Mouse (Mus musculus) spleen, adult 2 months (tissue): ENCODE results near the gene Rubcn. TPM values are rescaled to one million over a fixed set of nuclear protein-coding genes. Genes with fewer than 3 reads are reported as not detected.

Experiments
- DNase-seq, 2 experiments: peaks; one replicate each; pipeline versions ENCODE4 v3.0.0 to v3.0.0-alpha.2; 2012 to 2021; ENCODE audit warnings: low spot score in 2 of 2, low read depth in 1 of 2
- H3K27ac ChIP-seq: fragments of 200-500 bp; 2 replicates; pipeline ENCODE4 v1.5.1; 2012; ENCODE audit warnings: low read length, inconsistent platforms; ENCODE audit not compliant: insufficient read depth
- H3K27me3 ChIP-seq: fragments of 200-500 bp; 2 replicates; pipeline ENCODE4 v1.6.1; 2012; ENCODE audit warnings: mild to moderate bottlenecking, moderate library complexity, low read length, inconsistent platforms; ENCODE audit not compliant: control insufficient read depth, insufficient read depth
- H3K36me3 ChIP-seq: fragments of 200-500 bp; 2 replicates; pipeline ENCODE4 v1.6.1; 2012; ENCODE audit warnings: mild to moderate bottlenecking, low read length, inconsistent platforms; ENCODE audit not compliant: control insufficient read depth, insufficient read depth
- H3K4me1 ChIP-seq: fragments of 200-500 bp; 2 replicates; pipeline ENCODE4 v1.6.1; 2011; ENCODE audit warnings: inconsistent platforms; ENCODE audit not compliant: control insufficient read depth, insufficient read depth, insufficient read length
- H3K4me3 ChIP-seq: fragments of 200-500 bp; 2 replicates; pipeline ENCODE4 v1.5.1; 2011; ENCODE audit warnings: mild to moderate bottlenecking, inconsistent platforms; ENCODE audit not compliant: insufficient read depth, insufficient read length; ENCODE audit errors: extremely low read depth
- CTCF ChIP-seq: fragments of 200-500 bp; IDR thresholded peaks from 2 replicates; pipeline ENCODE4 v1.5.1; 2011; ENCODE audit warnings: mild to moderate bottlenecking, inconsistent platforms; ENCODE audit not compliant: insufficient read depth, insufficient read length, insufficient replicate concordance; ENCODE audit errors: extremely low read depth
- POLR2A ChIP-seq: fragments of 200-500 bp; IDR thresholded peaks from 2 replicates; pipeline ENCODE4 v1.6.1; 2011; ENCODE audit warnings: low read depth, low read length, inconsistent platforms
- WGBS: fragments of 180-500 bp; shearing (Covaris S2); methylation state at CpG from one replicate; pipeline ENCODE4 v1.1.7; 2018; 5-methylcytosine and 5-hydroxymethylcytosine counted together
- polyA plus RNA-seq: library from polyadenylated mRNA; depleted of rRNA; stranded (reverse); fragments of >200 nt; gene quantifications from 2 replicates; pipeline ENCODE4 v1.2.3, GENCODE M21; 2012

Rubcn gene
- polyA plus RNA-seq, 1 experiment: 74.6 TPM

DNA sequence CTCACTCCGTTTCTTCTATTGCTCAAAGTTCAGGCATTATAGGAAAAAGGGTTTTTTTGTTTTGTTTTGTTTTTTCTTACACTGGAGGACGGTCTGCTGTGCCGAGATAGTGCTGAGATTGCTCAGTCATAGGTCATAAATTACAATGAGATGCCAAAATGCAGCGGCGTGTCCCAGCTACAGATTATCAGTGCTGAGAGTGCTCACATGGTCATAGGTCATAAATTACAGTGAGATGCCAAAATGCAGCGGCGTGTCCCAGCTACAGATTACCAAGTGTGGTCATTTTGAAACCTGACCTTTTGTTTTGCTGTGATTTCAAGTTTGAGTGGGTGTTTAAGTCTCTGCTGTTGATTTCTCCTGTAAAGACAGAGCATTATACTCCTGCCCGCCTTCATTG lies 29.2 kb upstream of the Rubcn start:
- H3K4me1 ChIP-seq: no peaks in the 10 kb centered on the region
- TF ChIP-seq CTCF: no peak
- no peak for TF ChIP-seq POLR2A
- H3K27ac ChIP-seq: no peak overlapping the region
- H3K36me3 ChIP-seq: peaks cover 8% of the 10 kb centered on the region
- no peak for DNase-seq
- H3K4me3 ChIP-seq: no peak overlapping the region
- H3K27me3 ChIP-seq: no peaks in the 10 kb centered on the region
- WGBS: 85% methylated on average over 8 of the region's 8 CpGs

DNA sequence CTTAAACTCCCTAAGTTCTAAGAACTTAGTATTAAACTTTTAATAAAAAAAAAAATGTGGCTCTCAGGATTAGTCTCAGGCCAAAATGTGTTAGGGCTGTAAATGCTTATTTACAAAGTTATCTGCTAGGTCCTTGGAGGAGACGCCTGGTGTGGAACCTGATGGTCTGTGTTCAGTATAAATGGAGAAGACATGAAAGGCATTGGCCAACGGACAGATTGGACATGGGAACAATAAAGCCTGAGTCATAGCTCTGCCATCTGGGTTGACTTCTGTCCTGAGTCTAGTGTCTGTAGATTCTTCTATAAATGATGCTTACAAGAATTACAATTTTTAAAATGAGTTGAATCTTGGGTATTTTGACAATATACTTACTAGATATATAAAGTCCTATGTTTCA lies 28.6 kb upstream of the Rubcn start:
- no peak for DNase-seq
- H3K4me1 ChIP-seq: no peaks in the 10 kb centered on the region
- no peak for TF ChIP-seq POLR2A
- TF ChIP-seq CTCF: no peak

GRCm38 (mm10) chr16:32902051-32902428 lies 24.5 kb upstream of the Rubcn start:
- TF ChIP-seq CTCF (no peak), POLR2A (no peak)
- Histone ChIP-seq H3K36me3 (peaks cover 16% of the 10 kb centered on the region), H3K4me3 (no peak overlapping the region), H3K4me1 (no peaks in the 10 kb centered on the region), H3K27me3 (no peaks in the 10 kb centered on the region), H3K27ac (no peak overlapping the region)
- WGBS: 72% methylated on average over 3 of the region's 3 CpGs
- no peak for DNase-seq

More for the DNA sequence above, 28.6 kb upstream of the Rubcn start:
- no peaks in the 10 kb centered on the region for H3K27me3 ChIP-seq
- no peak overlapping the region for H3K4me3 ChIP-seq
- no peak overlapping the region for H3K27ac ChIP-seq
- H3K36me3 ChIP-seq: peaks cover 9% of the 10 kb centered on the region
- 87% methylated on average over 2 of the region's 2 CpGs for WGBS

GRCm38 (mm10) chr16:32901360-32902050 lies 23.9 kb upstream of the Rubcn start:
- no peaks in the 10 kb centered on the region for H3K27me3 ChIP-seq
- no peaks in the 10 kb centered on the region for H3K4me1 ChIP-seq
- 84% methylated on average over 2 of the region's 2 CpGs for WGBS
- H3K36me3 ChIP-seq: peaks cover 15% of the 10 kb centered on the region
- no peak for DNase-seq
- H3K27ac ChIP-seq: no peak overlapping the region
- no peak overlapping the region for H3K4me3 ChIP-seq
- TF ChIP-seq CTCF: no peak
- no peak for TF ChIP-seq POLR2A

DNA sequence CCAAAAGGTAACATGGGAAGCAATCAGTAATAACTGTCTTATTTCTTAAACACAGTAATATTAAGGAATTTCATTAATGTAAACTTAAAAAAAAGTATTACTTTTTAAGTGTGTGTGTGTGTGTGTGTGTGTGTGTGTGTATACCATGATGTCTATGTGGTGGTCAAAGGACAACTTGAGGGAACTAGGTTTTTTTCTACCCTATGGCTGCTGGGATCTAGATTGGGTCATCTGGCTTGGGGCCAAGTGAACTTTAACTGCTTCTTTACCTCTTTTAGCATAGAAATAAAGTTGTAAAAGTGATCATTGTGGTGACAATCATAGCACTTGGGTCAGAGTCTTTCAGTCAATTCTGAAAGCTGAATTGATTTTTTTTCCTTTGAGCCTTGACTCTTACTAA lies 18.6 kb upstream of the Rubcn start:
- Histone ChIP-seq H3K27me3 (no peaks in the 10 kb centered on the region), H3K36me3 (peaks cover 22% of the 10 kb centered on the region), H3K4me3 (no peak overlapping the region), H3K27ac (no peak overlapping the region), H3K4me1 (no peaks in the 10 kb centered on the region)
- no peak for TF ChIP-seq POLR2A
- TF ChIP-seq CTCF: no peak
- no peak for DNase-seq

- Histone ChIP-seq H3K27me3 (no peaks in the 10 kb centered on the region), H3K4me1 (no peaks in the 10 kb centered on the region), H3K4me3 (no peak overlapping the region), H3K27ac (no peak overlapping the region), H3K36me3 (peaks cover 14% of the 10 kb centered on the region)
- no peak for DNase-seq
- TF ChIP-seq POLR2A: no peak
- no peak for TF ChIP-seq CTCF
- 85% methylated on average over 2 of the region's 2 CpGs for WGBS
Observed at GRCm38 (mm10) chr16:32889881-32890280, 12.3 kb upstream of the Rubcn start.

GRCm38 (mm10) chr16:32887996-32888395 lies 10.4 kb upstream of the Rubcn start:
- H3K4me3 ChIP-seq: no peak overlapping the region
- H3K4me1 ChIP-seq: no peaks in the 10 kb centered on the region
- 91% methylated on average over 7 of the region's 7 CpGs for WGBS
- TF ChIP-seq CTCF (no peak), POLR2A (no peak)
- no peaks in the 10 kb centered on the region for H3K27me3 ChIP-seq
- no peak overlapping the region for H3K27ac ChIP-seq
- H3K36me3 ChIP-seq: peaks cover 8% of the 10 kb centered on the region
- no peak for DNase-seq
